In genomic region chrX:16911241-16911873, GRCm38 (mm10) we compare ENCODE assay signal across 8 mouse cellular contexts. TPM values are rescaled to one million over a fixed set of nuclear protein-coding genes. Genes with fewer than 3 reads are reported as not detected.
DNase-seq lines count a peak whose midpoint lies in the region; ATAC-seq and TF ChIP-seq lines count a peak whose summit lies in the region.
"Had no signal": no experiment of that assay in that cellular context is flagged by ENCODE, and none has a peak within 500 bp of the region (broad histone marks: within the 10 kb centered on the region; RNA-seq: fewer than 3 reads in every experiment).

Gene Ndp, minus strand, starts transcription at chrX:16911774.

- no peaks in the 10 kb centered on the region for H3K4me1 ChIP-seq in embryonic facial prominence, embryonic 10.5 days
- no peaks in the 10 kb centered on the region for H3K4me1 ChIP-seq in hindbrain, embryonic 15.5 days (replicated peaks)
- peaks cover 4% of the 10 kb centered on the region; the same call in 1 of the 2 replicates for H3K4me1 ChIP-seq in olfactory bulb, adult 2 months (ENCODE audit: control insufficient read depth, insufficient read depth, low read length)

- WGBS in embryonic facial prominence, embryonic 10.5 days = 26% methylated on average over 13 of the region's 13 CpGs
- 26% methylated on average over 13 of the region's 13 CpGs for WGBS in hindbrain, embryonic 15.5 days
- WGBS in olfactory bulb, adult 2 months = 19% methylated on average over 13 of the region's 13 CpGs

- H3K9me3 ChIP-seq in embryonic facial prominence, embryonic 10.5 days = no peaks in the 10 kb centered on the region
- no peaks in the 10 kb centered on the region for H3K9me3 ChIP-seq in hindbrain, embryonic 15.5 days

- H3K4me3 ChIP-seq in embryonic facial prominence, embryonic 10.5 days = peak within 1 kb of the TSS; percentile 45
- H3K4me3 ChIP-seq in hindbrain, embryonic 15.5 days = peak within 1 kb of the TSS; percentile 33
- peak within 1 kb of the TSS; percentile 41 for H3K4me3 ChIP-seq in olfactory bulb, adult 2 months (ENCODE audit: insufficient read depth, low read depth, low read length)

- no peaks in the 10 kb centered on the region for H3K36me3 ChIP-seq in embryonic facial prominence, embryonic 10.5 days (replicated peaks)
- H3K36me3 ChIP-seq in hindbrain, embryonic 15.5 days = no peaks in the 10 kb centered on the region

- peak within 1 kb of the TSS; percentile 56 for H3K4me2 ChIP-seq in hindbrain, embryonic 15.5 days

- no peak for TF ChIP-seq POLR2A in olfactory bulb, adult 2 months (IDR thresholded peaks at IDR 0.05; ENCODE audit: insufficient read depth, low read depth, low read length)

- H3K27ac ChIP-seq in embryonic facial prominence, embryonic 10.5 days (replicated peaks) = no peak within 1 kb of the TSS
- H3K27ac ChIP-seq in hindbrain, embryonic 15.5 days (replicated peaks) = peak within 1 kb of the TSS; percentile 72
- H3K27ac ChIP-seq in olfactory bulb, adult 2 months (ENCODE audit: insufficient read depth, low read depth, low read length) = peak within 1 kb of the TSS; percentile 78

- 0 out of 2 replicates have a peak within 1 kb of the TSS, but pooled peaks have one; percentile 4 for H3K9ac ChIP-seq in hindbrain, embryonic 15.5 days

- DNase-seq in layer of hippocampus, postnatal 10 days (ENCODE audit: low spot score in 2 of 2) = no peak
- no peak for DNase-seq in layer of hippocampus, adult 11-12 months (ENCODE audit: low spot score)
- DNase-seq in embryonic facial prominence, embryonic 10.5 days (ENCODE audit: low spot score) = peak; percentile 10
- DNase-seq in thymus, postnatal 25 days = no peak
- no peak for DNase-seq in spleen, postnatal 14 days (ENCODE audit: low spot score in 2 of 2)

- H3K27me3 ChIP-seq in embryonic facial prominence, embryonic 10.5 days (replicated peaks; ENCODE audit: low read depth, poor library complexity, severe bottlenecking) = peaks cover 28% of the 10 kb centered on the region
- no peaks in the 10 kb centered on the region for H3K27me3 ChIP-seq in hindbrain, embryonic 15.5 days

- TF ChIP-seq CTCF in olfactory bulb, adult 2 months (IDR thresholded peaks at IDR 0.05; ENCODE audit: insufficient read depth, low read depth, low read length) = no peak

- ATAC-seq in hindbrain, embryonic 15.5 days (ENCODE audit: low FRiP score, low read depth) = no peak

RNA-seq across cellular contexts. Expression of gene Ndp, which starts in this region (rescaled TPM):
- 10 to 100 TPM; 11.0 to 12.3 TPM for total RNA-seq in layer of hippocampus, postnatal 10 days (2021)
- 1.2 and 1.3 TPM in 2 replicates for polyA plus RNA-seq in embryonic facial prominence, embryonic 10.5 days (2016; fragmentation: Nextera tagmentation; extraction: Ambion mirVana)
- 7.6 and 8.6 TPM in 2 replicates for polyA plus RNA-seq in hindbrain, embryonic 15.5 days (2015; fragmentation: Nextera tagmentation; extraction: Ambion mirVana)
- not detected in 2 replicates for polyA plus RNA-seq in olfactory bulb, adult 2 months (2012; ENCODE audit: insufficient read depth, insufficient read length, low replicate concordance, missing spikeins)
- total RNA-seq: hematopoietic stem cell, adult 5-6 weeks had no signal
